Mouse (Mus musculus): ENCODE measurements around the gene Adamts18.

- no peak for TF ChIP-seq CTCF (IDR thresholded peaks at IDR 0.05; ENCODE audit: low read depth, low read length)
- no peak for TF ChIP-seq POLR2AphosphoS5 (IDR thresholded peaks at IDR 0.05; ENCODE audit: insufficient replicate concordance, low read depth, low read length)
- TF ChIP-seq GATA1 (IDR thresholded peaks at IDR 0.05; ENCODE audit: borderline replicate concordance, low read length) = no peak
These were observed 38.0 kb upstream of the Adamts18 start for GRCm38 (mm10) chr8:113886509-113886908.
